Mouse (Mus musculus) thymus, postnatal 10 days (tissue): ENCODE results near the gene Psmc1.

Experiments used
- DNase-seq, 2 experiments: peaks; one replicate each; pipeline ENCODE4 v3.0.0; 2021; ENCODE audit warnings: low spot score in 2 of 2

Gene Psmc1

DNA sequence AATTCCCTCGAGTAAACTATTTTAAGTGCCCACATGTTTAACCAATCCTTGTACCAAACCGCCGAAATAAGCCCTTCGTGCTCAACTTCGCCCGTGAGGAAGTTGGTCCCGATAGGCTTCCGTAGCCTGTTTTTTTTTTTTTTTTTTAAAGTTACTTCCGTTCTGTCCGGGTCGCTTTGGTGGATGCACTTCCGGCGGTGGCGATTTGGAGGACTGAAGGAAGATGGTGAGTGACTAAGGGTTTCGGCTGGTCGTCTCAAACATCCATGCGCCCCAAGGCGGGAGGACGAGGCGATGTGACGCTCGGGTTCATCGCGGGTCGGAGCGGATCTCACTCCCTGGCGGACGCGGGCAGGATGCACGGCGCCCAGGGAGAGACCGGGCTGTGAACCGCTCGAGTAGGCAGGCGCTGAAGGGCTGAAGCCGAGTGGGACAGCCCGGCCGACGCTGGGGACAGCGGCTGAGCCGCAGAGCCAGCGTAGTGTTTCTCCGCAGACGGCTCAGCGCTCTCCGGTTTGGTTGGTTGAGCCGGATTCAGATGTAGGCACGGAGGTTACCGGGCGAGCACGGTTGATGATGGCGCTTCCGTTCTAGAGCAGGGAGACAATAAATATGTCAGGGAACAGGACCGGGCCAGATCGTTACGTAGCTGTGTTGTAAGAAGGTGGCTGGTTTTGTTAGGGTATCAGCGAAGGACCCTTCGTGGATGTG lies at the start of gene Psmc1:
Psmc1 (plus strand) TSS at position 169 of the 711 bp plus-strand sequence.
- DNase-seq, result peak; percentile 71 to 78

DNA sequence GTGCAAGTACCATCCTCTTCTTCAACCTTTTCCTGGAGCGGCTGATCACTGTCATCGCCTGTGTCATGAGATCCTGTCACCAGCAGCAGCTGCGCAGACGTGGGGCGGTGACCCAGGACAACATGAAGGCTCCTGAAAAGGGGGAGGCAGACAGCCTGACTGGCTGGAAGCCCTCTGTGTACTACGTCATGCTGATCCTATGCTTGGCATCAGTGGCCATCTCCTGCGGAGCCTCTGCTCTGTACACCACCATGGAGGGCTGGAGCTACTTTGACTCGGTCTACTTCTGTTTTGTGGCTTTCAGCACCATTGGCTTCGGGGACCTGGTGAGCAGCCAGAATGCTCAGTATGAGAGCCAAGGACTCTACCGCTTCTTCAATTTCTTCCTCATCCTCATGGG lies 48.9 kb upstream of the Psmc1 start:
- DNase-seq, result no peak

DNA sequence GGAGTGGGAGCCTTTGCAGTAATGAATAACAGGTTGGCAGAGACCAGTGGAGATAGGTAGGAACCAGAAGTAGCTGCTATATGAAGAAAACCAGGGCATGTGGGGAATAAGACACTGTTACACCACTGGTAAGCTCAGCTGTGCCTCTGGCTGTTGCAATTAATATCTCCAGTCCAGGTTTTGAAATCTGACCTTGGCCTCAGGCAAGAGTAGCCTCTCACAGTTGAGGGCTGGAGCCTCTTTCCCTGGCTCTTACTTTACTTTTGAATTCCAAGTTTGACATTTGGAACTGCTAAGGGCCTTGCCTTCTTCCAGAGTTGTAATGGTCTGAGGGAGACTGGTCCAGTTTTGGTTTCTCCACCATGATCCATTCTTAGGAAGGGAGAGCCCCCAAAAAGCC lies 48.1 kb upstream of the Psmc1 start:
- DNase-seq, result no peak

DNA sequence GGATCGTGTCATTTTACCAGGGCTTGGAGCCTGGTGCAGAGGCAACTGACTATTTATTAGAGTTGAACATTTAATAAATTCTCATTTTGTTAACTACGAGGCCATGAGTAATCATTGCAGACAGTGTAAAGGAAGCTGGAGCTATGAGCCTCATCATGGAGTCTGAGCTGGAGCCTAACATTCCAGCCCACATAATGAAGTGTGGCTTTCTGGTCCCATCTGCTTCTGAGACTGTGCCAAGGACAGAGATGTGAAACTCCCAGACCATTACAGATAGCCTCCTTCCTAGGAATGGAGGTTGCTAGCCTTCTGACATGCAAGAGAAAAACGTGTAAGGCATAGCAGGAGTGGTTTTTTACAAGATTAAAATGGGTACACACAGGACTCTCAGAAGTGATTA lies 47.4 kb upstream of the Psmc1 start:
- DNase-seq, result no peak

DNA sequence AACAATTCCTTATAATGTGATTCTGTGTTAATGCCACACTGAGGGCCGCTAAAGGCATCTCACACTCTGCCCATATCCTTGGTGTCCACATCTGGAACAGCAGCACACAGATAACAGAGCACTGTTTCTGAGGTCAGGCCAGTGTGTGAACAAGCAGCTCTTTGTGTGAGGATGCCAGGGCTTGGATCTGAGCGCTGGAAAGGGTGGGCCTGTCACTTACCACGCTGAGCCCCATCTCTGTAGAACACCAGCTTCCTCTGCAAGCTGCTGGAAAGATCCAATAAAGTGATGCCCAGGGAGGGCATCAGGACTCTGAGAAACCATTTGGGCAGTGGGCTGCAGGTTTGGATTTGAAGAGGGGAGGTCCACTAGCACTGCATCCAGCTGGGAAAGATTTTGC lies 44.8 kb upstream of the Psmc1 start:
- no peak for DNase-seq

DNA sequence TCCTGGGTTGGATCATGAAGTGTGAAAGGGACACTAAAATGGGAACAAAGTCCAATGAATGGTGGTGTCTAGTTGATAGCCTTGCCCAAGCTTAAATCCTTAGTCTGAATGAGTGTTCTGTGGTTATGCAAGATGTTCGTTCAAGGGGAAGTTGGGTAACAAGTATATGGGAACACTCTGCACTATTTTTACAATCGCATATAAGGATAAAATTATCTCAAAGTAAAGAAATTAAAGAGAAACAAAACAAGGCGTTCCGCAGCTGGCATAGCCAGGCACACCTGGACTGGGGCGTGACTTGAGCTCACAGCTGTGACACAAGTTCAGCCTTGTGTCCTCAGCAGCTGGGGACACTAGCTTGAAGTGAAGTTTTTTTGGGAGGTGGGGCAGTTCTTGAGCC lies 42.5 kb upstream of the Psmc1 start:
- DNase-seq, result peak; percentile 12 to 13

DNA sequence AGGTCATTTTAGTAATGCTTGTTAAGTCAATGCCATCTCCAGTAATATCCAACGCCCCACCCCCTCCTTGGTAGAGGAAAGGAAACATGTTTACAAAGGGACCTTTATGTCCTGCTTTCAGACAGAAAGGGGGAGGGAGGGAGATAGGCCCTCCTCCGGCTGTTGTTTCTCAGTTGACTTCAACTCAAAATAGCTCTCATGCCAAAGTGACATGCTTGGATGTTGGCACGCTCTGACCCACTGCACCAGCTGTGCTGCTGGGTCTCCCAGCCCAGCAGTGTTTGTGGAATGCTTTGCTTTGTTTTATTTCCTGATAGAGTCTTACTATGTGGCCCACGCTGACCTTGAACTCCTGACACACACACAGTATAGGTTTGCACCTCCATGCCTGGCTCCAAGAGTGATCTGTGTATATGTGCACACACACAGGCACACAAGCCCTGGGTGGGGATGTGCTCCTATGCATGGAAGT lies 36.7 kb upstream of the Psmc1 start:
- DNase-seq, result no peak

DNA sequence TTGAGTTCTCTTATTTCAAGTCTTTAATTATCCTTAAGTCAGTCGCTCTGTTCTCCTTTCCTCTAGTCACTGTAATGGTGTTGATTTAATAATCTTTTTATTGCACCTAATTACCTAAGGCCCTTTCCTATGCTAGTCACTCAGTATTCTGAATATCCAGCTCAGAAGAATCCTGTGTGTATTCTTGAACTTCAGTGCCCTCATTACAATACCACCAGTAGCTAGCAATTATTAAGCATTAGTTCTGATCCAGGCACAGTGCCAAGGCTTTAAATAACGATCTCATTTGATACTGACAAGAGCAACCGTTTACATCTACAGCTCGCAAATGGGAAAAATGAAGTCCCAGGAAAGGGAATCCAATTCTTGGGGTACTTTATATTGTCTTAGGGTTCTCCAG lies 34.2 kb upstream of the Psmc1 start:
- no peak for DNase-seq

DNA sequence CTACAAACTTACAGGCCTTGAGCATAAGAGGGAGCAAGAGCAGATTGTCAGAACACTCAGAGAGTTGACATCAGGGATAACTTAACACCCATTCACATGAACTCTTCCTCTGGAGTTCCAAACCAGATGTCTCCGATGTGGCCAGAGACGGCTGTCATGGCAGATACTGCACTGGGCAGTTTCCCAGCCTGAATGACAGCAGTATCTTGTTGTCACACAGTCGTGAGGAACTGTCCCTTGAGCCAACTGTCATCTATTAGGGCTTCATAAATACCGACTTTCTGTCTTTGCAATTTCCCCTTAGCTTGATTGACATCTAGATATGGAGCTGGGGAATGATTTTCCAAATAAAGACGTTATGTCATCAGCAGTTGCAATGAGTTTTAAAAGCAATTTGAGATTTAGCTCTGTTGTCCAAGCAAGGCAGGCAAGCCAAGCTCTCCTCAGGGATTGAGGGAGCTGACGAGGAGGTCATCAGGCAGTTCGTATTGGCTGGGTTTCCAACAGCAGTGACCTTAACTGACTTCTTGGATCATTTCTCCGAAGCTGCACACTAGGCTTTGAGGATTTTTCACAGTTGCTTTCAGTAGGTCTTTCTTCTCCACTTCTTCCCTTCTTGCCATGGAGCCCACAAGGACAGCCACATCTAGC lies 30.2 kb upstream of the Psmc1 start:
- DNase-seq, result no peak

DNA sequence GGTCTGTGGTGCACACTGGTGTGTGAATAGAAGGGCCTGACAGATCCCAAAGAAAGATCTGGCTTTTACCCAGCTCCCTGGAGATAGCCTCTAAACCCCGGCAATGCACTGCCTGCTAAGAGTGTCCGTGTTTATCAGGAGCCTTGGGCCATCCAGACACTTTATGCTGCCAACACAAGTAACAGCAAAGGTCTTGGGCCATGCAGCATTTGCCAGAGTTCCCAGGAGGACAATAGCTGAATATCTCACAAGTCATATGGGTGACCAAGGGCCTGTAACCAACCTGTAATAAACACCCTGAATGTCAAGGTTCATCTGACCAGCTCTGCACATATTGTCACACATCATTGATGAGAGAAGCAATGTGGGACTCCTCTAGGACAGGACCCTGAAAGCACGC lies 21.9 kb upstream of the Psmc1 start:
- no peak for DNase-seq

DNA sequence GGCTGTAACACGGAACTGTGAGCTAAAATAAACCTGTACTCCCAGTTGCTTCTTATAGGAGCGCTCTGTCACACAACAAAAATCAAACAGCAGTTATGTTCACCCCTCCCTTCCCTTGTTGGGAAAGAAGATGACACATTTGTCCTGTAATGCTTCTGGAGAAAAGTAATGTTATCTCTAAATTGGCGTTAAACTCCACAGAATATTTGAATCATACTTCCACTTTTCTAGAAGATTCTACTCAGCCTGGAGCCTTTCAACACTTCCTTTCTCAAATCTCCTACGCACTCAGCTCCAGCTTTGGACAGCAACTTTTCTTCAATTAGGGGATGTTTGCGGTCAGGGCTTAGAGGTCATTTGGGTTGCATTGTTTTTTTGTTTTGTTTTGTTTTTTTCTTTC lies 20.7 kb upstream of the Psmc1 start:
- DNase-seq, result no peak

DNA sequence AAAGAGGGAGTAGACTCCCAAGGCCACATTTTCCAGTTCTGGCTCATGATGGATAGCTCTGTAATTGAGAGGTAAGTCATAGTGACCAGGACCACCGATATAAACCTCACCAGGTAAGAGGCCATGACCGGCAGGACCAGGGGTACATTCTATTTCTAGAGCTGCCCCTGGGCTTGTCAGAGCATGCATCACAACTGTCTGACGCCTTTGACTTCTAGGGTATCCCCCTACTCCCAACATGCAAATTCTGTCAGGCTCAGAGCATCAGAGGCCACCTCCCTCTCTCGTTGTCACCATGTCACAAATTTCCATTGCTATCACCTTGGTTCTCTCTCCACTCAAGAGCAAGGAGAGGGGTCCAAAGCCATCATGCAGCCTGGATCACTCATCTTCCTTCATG lies 19.2 kb upstream of the Psmc1 start:
- no peak for DNase-seq

DNA sequence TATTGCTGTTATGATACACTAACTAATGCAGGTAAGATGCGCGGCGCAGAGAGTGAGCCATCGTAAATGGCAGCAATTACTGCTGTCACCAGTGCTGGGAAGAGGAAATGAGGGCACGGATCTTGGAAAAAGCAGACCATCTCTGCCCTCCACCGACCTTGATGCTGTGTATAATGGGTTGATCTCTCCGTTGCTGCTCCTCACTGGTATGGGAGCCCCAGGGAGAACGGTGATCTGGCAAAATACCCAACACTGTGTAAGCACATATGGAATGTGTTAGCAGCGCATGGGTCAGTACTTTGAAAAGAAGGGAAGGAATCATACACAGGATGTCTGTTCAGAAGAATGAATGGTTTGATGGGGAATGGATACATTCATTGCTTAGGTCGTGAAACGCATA lies 16.9 kb upstream of the Psmc1 start:
- DNase-seq, result no peak

DNA sequence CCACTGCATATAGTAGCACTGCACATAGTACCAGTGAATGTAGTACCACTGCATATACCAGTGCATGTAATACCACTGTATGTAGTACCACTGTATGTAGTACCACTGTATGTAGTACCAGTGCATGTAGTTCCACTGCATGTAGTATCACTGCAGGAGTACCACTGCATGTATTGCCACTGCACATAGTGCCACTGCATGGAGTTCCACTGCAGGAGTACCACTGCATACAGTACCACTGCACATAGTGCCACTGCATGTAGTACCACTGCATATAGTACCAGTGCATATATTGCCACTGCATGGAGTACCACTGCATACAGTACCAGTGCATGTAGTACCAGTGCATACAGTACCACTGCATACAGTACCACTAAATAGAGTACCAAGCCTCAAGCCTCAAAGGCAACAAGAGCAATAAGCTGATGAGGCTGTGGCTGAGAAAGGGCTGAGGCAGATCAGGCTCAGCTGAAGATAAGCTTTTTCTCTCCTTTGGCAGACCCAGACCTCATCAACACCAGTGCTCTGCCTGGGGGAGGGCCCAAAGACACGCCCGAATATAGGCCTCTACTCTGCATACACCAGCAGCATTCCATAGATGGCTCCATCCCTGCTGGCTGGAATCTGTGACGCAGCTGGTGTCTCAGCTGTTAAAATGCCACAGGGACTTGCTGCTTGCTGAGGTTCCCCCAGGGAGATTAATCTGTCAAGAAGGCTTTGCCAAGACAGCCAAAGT lies 9.8 kb upstream of the Psmc1 start:
- no peak for DNase-seq

DNA sequence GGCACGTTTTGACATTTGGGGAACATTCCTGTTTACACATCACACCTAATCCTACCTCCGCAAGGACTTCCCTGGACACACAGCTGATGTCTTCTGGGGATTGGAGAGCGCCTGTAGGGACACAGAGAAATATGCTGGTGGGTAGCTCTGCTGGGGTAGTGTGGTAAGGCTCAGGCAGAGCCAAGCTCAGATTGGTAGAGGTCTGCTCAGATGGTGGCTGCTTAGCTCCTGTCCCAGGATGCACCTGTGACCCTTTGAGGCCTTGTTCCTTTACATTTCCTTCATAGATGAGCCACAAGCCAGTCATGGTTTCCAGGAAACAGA lies 9.3 kb upstream of the Psmc1 start:
- DNase-seq, result no peak

DNA sequence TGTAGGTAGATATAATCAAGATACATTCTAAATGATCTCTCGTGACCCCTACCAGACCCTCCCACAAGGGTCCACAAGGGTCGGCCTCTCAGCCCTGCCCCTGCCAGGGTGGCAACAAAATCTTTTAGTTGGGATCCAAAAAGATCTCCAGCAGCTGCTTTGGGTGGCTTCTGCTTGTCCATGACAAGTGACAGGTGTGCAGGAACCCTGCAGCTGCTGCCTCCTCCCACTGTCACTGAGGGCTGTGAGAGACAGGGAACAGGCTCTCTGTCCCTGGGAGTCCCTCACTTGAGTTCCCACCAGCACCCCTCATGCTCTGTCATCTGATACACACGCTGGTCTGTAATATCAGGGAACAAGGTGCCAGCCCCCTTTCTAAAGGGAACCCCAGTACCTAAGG lies 8.3 kb upstream of the Psmc1 start:
- no peak for DNase-seq

DNA sequence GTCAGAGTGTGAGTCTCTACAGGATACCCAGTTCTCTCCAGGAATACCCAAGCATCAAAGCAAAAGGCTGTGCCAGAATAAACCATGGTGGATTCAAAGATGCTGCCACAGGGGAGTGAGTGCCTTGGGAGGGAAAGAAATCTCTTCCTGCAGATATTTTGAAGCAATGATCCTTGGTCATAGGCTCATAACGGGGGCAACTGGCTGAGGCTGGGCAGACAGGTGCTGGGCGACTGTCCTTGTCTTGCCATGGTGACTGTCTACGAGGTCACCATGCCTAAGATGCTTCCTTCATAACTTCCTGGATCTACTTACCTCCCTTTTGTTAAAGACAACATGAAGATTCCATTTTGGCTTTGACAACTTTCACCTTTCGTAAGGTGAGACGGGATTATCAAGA lies 5.4 kb upstream of the Psmc1 start:
- DNase-seq, result no peak

DNA sequence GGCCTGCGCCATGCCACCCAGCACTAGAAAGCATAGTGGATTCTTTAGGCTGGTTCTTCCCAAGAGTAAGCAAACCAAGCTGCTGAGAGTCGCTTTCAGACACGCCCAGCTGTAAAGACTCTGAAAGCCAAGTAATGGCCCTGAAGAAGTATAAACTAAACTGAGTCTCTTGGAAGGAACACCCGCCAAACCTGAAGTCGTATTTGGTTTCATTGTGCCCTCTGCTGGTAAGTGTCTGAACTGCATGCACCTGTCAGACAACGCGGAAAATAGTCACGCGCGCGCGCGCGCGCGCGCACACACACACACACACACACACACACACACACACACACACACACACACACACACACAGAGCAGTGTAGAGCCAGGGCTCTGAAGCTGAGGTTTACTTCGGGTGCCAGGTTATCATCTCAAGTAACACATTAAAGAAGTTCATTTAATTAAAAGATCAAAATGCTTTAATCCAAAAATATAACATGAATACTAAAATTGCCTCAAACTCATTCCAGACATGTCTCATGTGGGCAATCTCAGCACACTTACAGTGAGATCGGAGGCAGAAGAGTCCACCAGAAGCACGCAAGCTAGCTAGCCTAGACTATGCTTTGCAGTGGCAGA lies 3.6 kb upstream of the Psmc1 start:
- DNase-seq, result peak; percentile 54 to 83

DNA sequence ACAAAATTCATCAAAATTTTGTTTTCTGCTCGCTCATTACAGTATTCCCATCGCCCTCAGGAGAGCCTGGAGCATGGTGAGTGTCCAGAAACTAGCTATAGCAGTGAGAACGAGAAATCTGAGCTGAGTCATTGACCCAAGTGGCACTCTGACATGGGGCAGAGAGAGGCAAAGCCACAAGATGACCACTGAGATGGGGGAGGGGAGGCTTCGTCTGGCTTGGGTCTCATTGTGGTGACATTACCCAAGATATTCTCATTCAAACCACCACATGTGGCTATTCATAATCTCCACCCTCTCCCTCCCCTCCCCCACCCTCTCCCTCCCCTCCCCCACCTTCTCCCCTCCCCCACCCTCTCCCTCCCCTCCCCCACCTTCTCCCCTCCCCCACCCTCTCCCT lies 2.5 kb upstream of the Psmc1 start:
- DNase-seq, result no peak

DNA sequence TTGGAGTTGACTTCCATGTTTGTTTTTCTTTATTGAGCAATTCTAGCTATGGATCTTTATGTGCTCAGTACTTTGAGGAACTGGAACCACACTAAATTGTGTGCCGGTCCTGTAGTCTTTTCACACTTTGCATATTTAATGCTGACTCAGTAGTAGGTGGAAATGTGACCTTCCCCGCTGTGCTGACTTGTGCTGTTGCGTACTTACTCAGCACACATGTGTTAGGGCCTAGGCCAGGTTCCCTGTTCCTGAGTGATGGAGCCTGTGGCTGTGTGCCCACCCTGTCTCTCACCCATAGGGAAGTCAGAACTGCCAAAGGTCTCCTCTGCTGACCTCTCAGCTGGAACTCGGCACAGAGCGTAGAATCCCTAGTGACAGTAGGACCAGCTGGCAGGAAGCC lies 6.0 kb downstream of the Psmc1 start:
- no peak for DNase-seq

DNA sequence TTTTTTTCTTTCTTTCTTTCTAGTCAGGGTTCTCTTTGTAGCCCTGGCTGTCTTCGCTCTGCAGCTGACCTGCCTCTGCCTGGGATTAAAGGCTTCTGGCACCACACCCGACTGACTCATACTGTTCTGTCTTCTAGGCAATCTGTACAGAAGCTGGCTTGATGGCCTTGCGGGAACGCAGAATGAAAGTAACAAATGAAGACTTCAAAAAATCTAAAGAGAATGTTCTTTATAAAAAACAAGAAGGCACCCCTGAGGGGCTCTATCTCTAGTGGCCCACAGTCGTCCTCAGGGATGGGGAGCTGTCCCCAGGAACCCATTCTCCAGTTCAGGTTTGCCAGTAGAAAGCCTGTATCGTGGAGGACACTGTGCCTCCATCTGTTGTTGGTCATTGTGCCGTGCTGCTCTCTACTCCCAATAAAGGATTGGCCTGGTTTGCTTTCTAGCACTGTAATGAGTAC lies 13.0 kb downstream of the Psmc1 start:
- DNase-seq, result no peak

DNA sequence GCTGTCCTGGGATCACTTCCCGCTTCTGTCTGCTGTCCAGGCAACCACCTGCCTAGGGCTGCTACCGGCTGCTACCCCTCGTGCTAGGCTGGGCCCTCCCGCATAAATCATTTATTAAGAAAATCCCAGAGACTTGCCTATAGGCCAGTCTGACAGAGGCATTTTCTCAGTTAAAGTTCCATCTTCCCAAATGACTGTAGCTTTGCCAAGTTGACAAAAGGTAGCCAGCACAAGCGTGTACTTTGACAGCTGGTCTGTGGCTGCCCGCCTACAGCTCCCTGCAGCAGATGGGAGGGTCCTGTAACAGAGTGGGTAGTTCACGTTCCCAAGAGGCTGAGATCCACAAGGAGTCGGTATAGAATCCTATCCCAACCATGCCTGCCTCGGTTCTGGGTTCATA lies 13.5 kb downstream of the Psmc1 start:
- no peak for DNase-seq
